ENCODE assay signal across 14 mouse cellular contexts in genomic region chr15:101282471-101282870, GRCm38 (mm10). TPM values are rescaled to one million over a fixed set of nuclear protein-coding genes. Genes with fewer than 3 reads are reported as not detected.
A peak's percentile ranks its signal among the peaks of the same experiment; 100 is the strongest.
DNase-seq lines count a peak whose midpoint lies in the region; TF ChIP-seq lines count a peak whose summit lies in the region.
"Had no signal": no experiment of that assay in that cellular context is flagged by ENCODE, and none has a peak within 500 bp of the region (broad histone marks: within the 10 kb centered on the region; RNA-seq: fewer than 3 reads in every experiment).

No protein-coding gene starts in this region.

- TF ChIP-seq RAD21 in MEL (IDR thresholded peaks at IDR 0.05; ENCODE audit: low read depth, low read length): no peak

- H3K9me3 ChIP-seq in MEL (replicated peaks; ENCODE audit: insufficient read depth, low read length): no peaks in the 10 kb centered on the region
- H3K9me3 ChIP-seq: embryonic facial prominence, embryonic 13.5 days; forebrain, embryonic 15.5 days; G1E; heart, embryonic 12.5 days; hindbrain, embryonic 10.5 days had no signal

- peaks cover 0 to 14% of the 10 kb centered on the region in 2 experiments; a peak in 2 of 4 replicates for H3K36me3 ChIP-seq in MEL (ENCODE audit: control insufficient read depth in 1 of 2, insufficient read depth in 2 of 2, low read length in 2 of 2)

- no peak overlapping the region for H3K9ac ChIP-seq in MEL (ENCODE audit: control insufficient read depth, low read depth, low read length, poor library complexity, severe bottlenecking)

- H3K79me2 ChIP-seq in MEL (ENCODE audit: control insufficient read depth, insufficient read depth, low read length, poor library complexity): peaks cover 13% of the 10 kb centered on the region

- H3K4me3 ChIP-seq in MEL (ENCODE audit: control insufficient read depth in 1 of 2, insufficient read depth in 1 of 2, low read depth in 2 of 2, low read length in 2 of 2): no peak overlapping the region

- peaks cover 3 to 20% of the 10 kb centered on the region in 2 experiments; a peak in 3 of 4 replicates for H3K4me1 ChIP-seq in MEL (ENCODE audit: control insufficient read depth in 1 of 2, insufficient read depth in 2 of 2, low read length in 2 of 2)

- no peak for TF ChIP-seq CTCF in MEL (IDR thresholded peaks at IDR 0.05 in 2 of 3, conservative IDR thresholded peaks at IDR 0.05 in 1 of 3; ENCODE audit: control insufficient read depth in 1 of 3, insufficient read depth in 1 of 3, low read depth in 2 of 3, low read length in 3 of 3, poor library complexity in 1 of 3, severe bottlenecking in 1 of 3)

- peak; percentile 32 to 57; a peak in 3 of 4 replicates for TF ChIP-seq EP300 in MEL (IDR thresholded peaks at IDR 0.05; ENCODE audit: low read depth in 1 of 2, low read length in 2 of 2)

- 0 out of 2 replicates have a peak overlapping the region, but pooled peaks have one; percentile 0 for H3K27ac ChIP-seq in MEL (ENCODE audit: control insufficient read depth, low read depth, low read length)
- H3K27ac ChIP-seq: embryonic facial prominence, embryonic 13.5 days; heart, adult 2 months; hindbrain, embryonic 14.5 days had no signal

- no peaks in the 10 kb centered on the region for H3K27me3 ChIP-seq in MEL (ENCODE audit: control insufficient read depth in 1 of 2, insufficient read depth in 2 of 2, low read length in 2 of 2)
- H3K27me3 ChIP-seq: embryonic facial prominence, embryonic 13.5 days; forebrain, embryonic 15.5 days; heart, embryonic 12.5 days had no signal

- DNase-seq in adrenal gland, adult 8-10 months: peak; percentile 77
- no peak for DNase-seq in adrenal gland, postnatal 4 days (ENCODE audit: low spot score in 2 of 2)
- DNase-seq in 416B (ENCODE audit: low read depth) (peak; percentile 55), MEL (ENCODE audit: low read depth, low spot score) (peak; percentile 51)
- peak; percentile 43 for DNase-seq in induced T-regulatory cell, adult 2 months (ENCODE audit: low read depth)
- DNase-seq in spleen, postnatal 10 days (ENCODE audit: low spot score in 2 of 2): no peak
- DNase-seq: gastrocnemius, postnatal 14 days had no signal

- no peak for TF ChIP-seq POLR2A in MEL (IDR thresholded peaks at IDR 0.05; ENCODE audit: control insufficient read depth in 1 of 2, insufficient read depth in 1 of 2, low read depth in 1 of 2, low read length in 2 of 2, poor library complexity in 1 of 2)

TF ChIP-seq in MEL, 35 proteins besides CTCF, POLR2A, EP300 and RAD21:
- no peak for TF ChIP-seq NRF1 (IDR thresholded peaks at IDR 0.05; ENCODE audit: insufficient read depth, low read depth, low read length, poor library complexity, severe bottlenecking)
- no peak for TF ChIP-seq GABPA (IDR thresholded peaks at IDR 0.05; ENCODE audit: low read depth, low read length)
- TF ChIP-seq POLR2AphosphoS2 (IDR thresholded peaks at IDR 0.05; ENCODE audit: low read length): no peak
- TF ChIP-seq ZKSCAN1 (IDR thresholded peaks at IDR 0.05; ENCODE audit: low read depth, low read length): no peak
- TF ChIP-seq BHLHE40 (IDR thresholded peaks at IDR 0.05; ENCODE audit: borderline replicate concordance, low read depth, low read length): peak; percentile 93
- TF ChIP-seq MXI1 (IDR thresholded peaks at IDR 0.05; ENCODE audit: low read depth, low read length): no peak
- TF ChIP-seq UBTF (IDR thresholded peaks at IDR 0.05; ENCODE audit: borderline replicate concordance, insufficient read depth, low read depth, low read length): no peak
- no peak for TF ChIP-seq HCFC1 (IDR thresholded peaks at IDR 0.05; ENCODE audit: low read depth, low read length)
- TF ChIP-seq SIN3A (IDR thresholded peaks at IDR 0.05; ENCODE audit: low read length): no peak
- no peak for TF ChIP-seq KAT2A (conservative IDR thresholded peaks at IDR 0.05; ENCODE audit: low read depth, low read length)
- TF ChIP-seq TAL1 (IDR thresholded peaks at IDR 0.05; ENCODE audit: low read length): no peak
- no peak for TF ChIP-seq CHD1 (IDR thresholded peaks at IDR 0.05; ENCODE audit: low read depth, low read length)
- no peak for TF ChIP-seq MAZ (IDR thresholded peaks at IDR 0.05; ENCODE audit: low read depth, low read length)
- no peak for TF ChIP-seq ELF1 (IDR thresholded peaks at IDR 0.05; ENCODE audit: low read depth, low read length)
- TF ChIP-seq USF1 (IDR thresholded peaks at IDR 0.05; ENCODE audit: low read depth, low read length): no peak
- TF ChIP-seq CHD2 (IDR thresholded peaks at IDR 0.05; ENCODE audit: low read length): no peak
- TF ChIP-seq ZNF384 (IDR thresholded peaks at IDR 0.05; ENCODE audit: low read depth, low read length): no peak
- TF ChIP-seq ETS1 (IDR thresholded peaks at IDR 0.05; ENCODE audit: low read depth, low read length): peak; percentile 40; the same call in 1 of the 2 replicates
- peak; percentile 42; the same call in 1 of the 2 replicates for TF ChIP-seq MYB (IDR thresholded peaks at IDR 0.05; ENCODE audit: low read depth, low read length)
- TF ChIP-seq TBP (IDR thresholded peaks at IDR 0.05; ENCODE audit: low read depth, low read length): no peak
- no peak for TF ChIP-seq E2F4 (IDR thresholded peaks at IDR 0.05; ENCODE audit: borderline replicate concordance, low read depth, low read length)
- no peak for TF ChIP-seq POLR2AphosphoS5 (IDR thresholded peaks at IDR 0.05; ENCODE audit: borderline replicate concordance, low read depth, low read length)
- TF ChIP-seq MEF2A (IDR thresholded peaks at IDR 0.05; ENCODE audit: extremely low read depth, insufficient replicate concordance, low read depth, low read length, poor library complexity, severe bottlenecking): no peak
- TF ChIP-seq MYC (IDR thresholded peaks at IDR 0.05; ENCODE audit: low read depth, low read length): no peak
- no peak for TF ChIP-seq RCOR1 (IDR thresholded peaks at IDR 0.05; ENCODE audit: low read depth, low read length)
- peak; percentile 57 for TF ChIP-seq GATA1 (IDR thresholded peaks at IDR 0.05; ENCODE audit: low read depth, low read length)
- no peak for TF ChIP-seq SMC3 (IDR thresholded peaks at IDR 0.05; ENCODE audit: low read depth, low read length)
- TF ChIP-seq JUND (IDR thresholded peaks at IDR 0.05; ENCODE audit: low read depth, low read length): no peak
- TF ChIP-seq NELFE (IDR thresholded peaks at IDR 0.05; ENCODE audit: low read depth, low read length): no peak
- TF ChIP-seq USF2 (IDR thresholded peaks at IDR 0.05; ENCODE audit: borderline replicate concordance in 1 of 2, insufficient read depth in 1 of 2, low read depth in 1 of 2, low read length in 2 of 2): no peak
- no peak for TF ChIP-seq TCF12 (IDR thresholded peaks at IDR 0.05; ENCODE audit: low read depth, low read length)
- no peak for TF ChIP-seq ZMIZ1 (IDR thresholded peaks at IDR 0.05; ENCODE audit: low read depth, low read length)

RNA-seq across cellular contexts. Expression of gene Atg101, which starts 1.6 kb away (rescaled TPM):
- 10 to 100 TPM; 31.4 to 48.9 (median 37.0) TPM for total RNA-seq in adrenal gland, adult 8-10 months (2022)
- 10 to 100 TPM; 37.8 to 38.9 TPM for total RNA-seq in adrenal gland, postnatal 4 days (2021)
- total RNA-seq in MEL (2012; rRNA removed): 75.5 and 90.3 TPM in 2 replicates
- polyA plus RNA-seq in MEL (2012; ENCODE audit: insufficient read depth in 1 of 2, insufficient read length in 2 of 2, low read depth in 1 of 2, low replicate concordance in 2 of 2, missing spikeins in 1 of 2): 10 to 100 TPM in 1 of 2 experiments, not detected in 1; 75.2 TPM

RNA-seq across cellular contexts. Expression of gene 6030408B16Rik, which starts 10.5 kb away (rescaled TPM):
- total RNA-seq in adrenal gland, adult 8-10 months (2022): under 1 TPM; 0.49 to 0.91 (median 0.71) TPM
- 1 to 10 TPM; 2.6 to 3.4 TPM for total RNA-seq in adrenal gland, postnatal 4 days (2021)
- 0.07 and 0.12 TPM in 2 replicates for total RNA-seq in MEL (2012; rRNA removed)
- polyA plus RNA-seq in MEL (2012; ENCODE audit: insufficient read depth in 1 of 2, insufficient read length in 2 of 2, low read depth in 1 of 2, low replicate concordance in 2 of 2, missing spikeins in 1 of 2): under 1 TPM in 1 of 2 experiments, not detected in 1; 0.18 TPM
- total RNA-seq: G1E had no signal
- polyA plus RNA-seq: G1E had no signal

RNA-seq across cellular contexts. Expression of gene Nr4a1, which starts 28.4 kb away (rescaled TPM):
- 100 to 1,000 TPM in 2 of 4 experiments, 10 to 100 TPM in 2; 42.9 to 895 (median 124) TPM for total RNA-seq in adrenal gland, adult 8-10 months (2022)
- 10 to 100 TPM; 64.5 to 79.0 TPM for total RNA-seq in adrenal gland, postnatal 4 days (2021)
- 1.7 and 2.0 TPM in 2 replicates for total RNA-seq in MEL (2012; rRNA removed)
- 10 to 100 TPM in 1 of 2 experiments, not detected in 1; 12.8 TPM for polyA plus RNA-seq in MEL (2012; ENCODE audit: insufficient read depth in 1 of 2, insufficient read length in 2 of 2, low read depth in 1 of 2, low replicate concordance in 2 of 2, missing spikeins in 1 of 2)
- total RNA-seq: G1E had no signal

RNA-seq across cellular contexts. Expression of gene Grasp, which starts 58.5 kb away (rescaled TPM):
- total RNA-seq in adrenal gland, adult 8-10 months (2022): 10 to 100 TPM in 3 of 4 experiments, 1 to 10 TPM in 1; 8.8 to 19.6 (median 17.1) TPM
- total RNA-seq in adrenal gland, postnatal 4 days (2021): 10 to 100 TPM; 18.6 to 20.3 TPM
- 3.7 and 4.1 TPM in 2 replicates for total RNA-seq in MEL (2012; rRNA removed)
- 1 to 10 TPM in 1 of 2 experiments, not detected in 1; 6.3 TPM for polyA plus RNA-seq in MEL (2012; ENCODE audit: insufficient read depth in 1 of 2, insufficient read length in 2 of 2, low read depth in 1 of 2, low replicate concordance in 2 of 2, missing spikeins in 1 of 2)

Comparison
In these comparisons a context has a peak if more than half of its experiments do, and no peak if none do; other contexts are left out.
1. DNase-seq: peak in adrenal gland, adult 8-10 months (single experiment), 416B (single experiment), MEL (single experiment) and induced T-regulatory cell, adult 2 months (single experiment); none in adrenal gland, postnatal 4 days (0 of 2) and spleen, postnatal 10 days (0 of 2).
2. RNA of gene Nr4a1, which starts 28.4 kb away (total RNA-seq): 42.9 to 895 TPM in adrenal gland, adult 8-10 months and 64.5 to 79.0 TPM in adrenal gland, postnatal 4 days; 1.7 to 2.0 TPM in MEL; every median in the first group is over 10 times any median in the second.